Mouse (Mus musculus): ENCODE measurements around the gene Aoc2. TPM values are rescaled to one million over a fixed set of nuclear protein-coding genes. Genes with fewer than 3 reads are reported as not detected.

Aoc2 gene
- polyA plus RNA-seq, 1 experiment from 2014 or later: 1.6 TPM

DNA sequence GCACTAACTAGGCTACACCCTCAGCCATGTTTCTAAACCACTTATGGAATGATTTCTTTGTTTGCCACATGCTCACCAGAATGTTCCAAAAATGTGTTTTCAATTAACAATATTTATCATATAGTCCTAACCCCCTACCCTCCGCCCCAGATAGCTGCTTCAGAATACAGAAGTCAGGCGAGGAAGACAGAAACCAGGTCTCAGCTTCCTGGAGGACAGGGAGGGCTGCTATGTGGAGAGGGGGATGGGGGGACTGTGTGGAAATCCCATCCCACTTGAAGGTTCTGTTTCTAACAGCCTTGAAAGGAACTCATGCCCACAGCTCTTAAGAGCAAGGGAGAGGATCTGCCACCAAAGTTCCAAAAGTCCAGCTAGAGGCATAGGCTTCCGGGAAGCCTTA lies 24.4 kb downstream of the Aoc2 start:
- 84% methylated on average over 3 of the region's 3 CpGs for WGBS
- Histone ChIP-seq H3K4me3 (no peak overlapping the region), H3K27ac (replicated peaks) (no peak overlapping the region), H3K4me1 (peaks cover 8% of the 10 kb centered on the region; the same call in 1 of the 2 replicates), H3K36me3 (no peaks in the 10 kb centered on the region), H3K27me3 (ENCODE audit: low read depth, poor library complexity, severe bottlenecking) (no peaks in the 10 kb centered on the region), H3K9me3 (replicated peaks) (peaks cover 4% of the 10 kb centered on the region; the same call in 1 of the 2 replicates)
- no peak for DNase-seq (ENCODE audit: low spot score)

DNA sequence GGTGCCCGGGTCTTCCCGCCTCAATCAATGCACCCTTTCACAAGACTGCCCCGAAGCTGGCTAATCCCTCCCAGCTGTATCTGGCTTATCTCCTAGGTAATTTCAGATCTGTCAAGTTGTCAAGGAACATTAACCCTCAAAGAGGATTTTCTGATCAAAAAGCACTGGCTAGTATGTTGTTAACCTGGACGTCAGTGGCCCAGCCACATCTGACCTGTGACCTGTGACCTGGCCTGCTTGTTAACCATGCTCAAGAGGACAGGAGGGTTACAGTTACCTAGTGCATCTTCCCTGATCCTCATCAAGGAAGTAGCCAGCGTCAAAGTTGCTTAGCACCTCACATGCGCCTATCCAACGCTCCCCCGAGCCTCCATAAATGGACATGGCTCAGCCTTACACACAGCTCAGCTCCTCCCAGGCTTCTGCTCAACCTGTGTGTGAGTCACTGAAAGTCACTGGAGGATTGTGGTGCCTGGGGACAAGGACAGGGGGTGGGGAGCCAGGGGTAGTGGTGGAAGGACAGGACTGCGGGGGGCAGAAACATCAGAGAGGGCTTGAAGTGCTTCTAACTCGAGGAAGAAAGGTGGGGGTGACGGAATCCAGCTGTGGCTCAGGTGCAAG lies 26.3 kb downstream of the Aoc2 start:
- H3K27ac ChIP-seq (replicated peaks): no peak overlapping the region
- H3K9me3 ChIP-seq (replicated peaks): peaks cover 4% of the 10 kb centered on the region; the same call in 1 of the 2 replicates
- no peak overlapping the region for H3K4me3 ChIP-seq
- H3K36me3 ChIP-seq: no peaks in the 10 kb centered on the region
- peaks cover 12% of the 10 kb centered on the region; the same call in 1 of the 2 replicates for H3K4me1 ChIP-seq
- H3K27me3 ChIP-seq (ENCODE audit: low read depth, poor library complexity, severe bottlenecking): no peaks in the 10 kb centered on the region
- DNase-seq (ENCODE audit: low spot score): no peak
- 64% methylated on average over 11 of the region's 11 CpGs for WGBS

GRCm38 (mm10) chr11:101351721-101352111 lies 26.9 kb downstream of the Aoc2 start:
- Histone ChIP-seq H3K4me1 (peaks cover 12% of the 10 kb centered on the region; the same call in 1 of the 2 replicates), H3K27ac (replicated peaks) (no peak overlapping the region), H3K9me3 (replicated peaks) (peaks cover 4% of the 10 kb centered on the region; the same call in 1 of the 2 replicates), H3K4me3 (no peak overlapping the region), H3K27me3 (ENCODE audit: low read depth, poor library complexity, severe bottlenecking) (no peaks in the 10 kb centered on the region), H3K36me3 (no peaks in the 10 kb centered on the region)
- 74% methylated on average over 3 of the region's 3 CpGs for WGBS
- DNase-seq (ENCODE audit: low spot score): no peak

- H3K27ac ChIP-seq (replicated peaks): no peak overlapping the region
- H3K4me3 ChIP-seq: no peak overlapping the region
- H3K9me3 ChIP-seq (replicated peaks): peaks cover 4% of the 10 kb centered on the region; the same call in 1 of the 2 replicates
- no peaks in the 10 kb centered on the region for H3K36me3 ChIP-seq
- 89% methylated on average over 12 of the region's 12 CpGs for WGBS
- no peak for DNase-seq (ENCODE audit: low spot score)
- H3K4me1 ChIP-seq: peaks cover 12% of the 10 kb centered on the region; the same call in 1 of the 2 replicates
- no peaks in the 10 kb centered on the region for H3K27me3 ChIP-seq (ENCODE audit: low read depth, poor library complexity, severe bottlenecking)
Observed at GRCm38 (mm10) chr11:101353436-101353835, 28.6 kb downstream of the Aoc2 start.

- H3K9me3 ChIP-seq (replicated peaks): peaks cover 4% of the 10 kb centered on the region; the same call in 1 of the 2 replicates
- DNase-seq (ENCODE audit: low spot score): no peak
- H3K27me3 ChIP-seq (ENCODE audit: low read depth, poor library complexity, severe bottlenecking): no peaks in the 10 kb centered on the region
- H3K4me1 ChIP-seq: peaks cover 12% of the 10 kb centered on the region; the same call in 1 of the 2 replicates
- H3K27ac ChIP-seq (replicated peaks): no peak overlapping the region
- H3K36me3 ChIP-seq: no peaks in the 10 kb centered on the region
- no peak overlapping the region for H3K4me3 ChIP-seq
- WGBS: 89% methylated on average over 5 of the region's 5 CpGs
Observed at GRCm38 (mm10) chr11:101354438-101355010, 29.7 kb downstream of the Aoc2 start.

GRCm38 (mm10) chr11:101355916-101356315 lies 31.1 kb downstream of the Aoc2 start:
- no peak for DNase-seq (ENCODE audit: low spot score)

DNA sequence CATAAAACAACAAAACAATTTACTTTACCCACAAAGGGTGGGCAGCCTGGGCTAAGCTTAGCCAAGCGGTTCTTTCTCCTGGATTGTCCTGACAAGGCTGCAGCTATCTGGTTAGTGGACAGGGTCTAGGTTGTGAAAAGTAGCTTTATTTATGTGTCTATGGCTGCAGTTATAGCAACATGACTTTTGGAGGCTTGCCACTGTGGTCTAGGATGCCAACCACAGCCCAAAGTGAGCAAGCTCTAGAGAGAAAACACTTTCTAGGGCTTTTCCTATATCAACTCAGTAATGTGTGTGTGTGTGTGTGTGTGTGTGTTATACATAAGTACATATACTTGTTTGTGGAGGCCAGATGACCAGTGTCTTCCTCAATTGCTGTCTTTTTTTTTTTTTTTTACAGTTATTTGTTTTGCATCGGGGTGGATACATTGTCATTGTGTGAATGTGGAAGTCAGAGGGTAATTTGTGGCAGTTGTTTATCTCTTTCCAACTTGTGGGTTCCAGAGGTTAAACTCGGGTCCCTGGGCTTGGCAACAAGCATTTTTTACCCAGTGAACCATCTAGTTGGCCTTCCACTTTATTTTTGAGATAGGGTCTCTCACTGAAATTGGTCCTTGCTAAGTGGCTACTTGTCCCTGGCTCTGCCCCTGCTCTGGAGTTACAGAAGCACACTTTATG lies 32.8 kb downstream of the Aoc2 start:
- Histone ChIP-seq H3K36me3 (no peaks in the 10 kb centered on the region), H3K27me3 (ENCODE audit: low read depth, poor library complexity, severe bottlenecking) (no peaks in the 10 kb centered on the region), H3K4me1 (0 out of 2 replicates have a peak, but pooled peaks cover 3% of the 10 kb centered on the region), H3K27ac (replicated peaks) (no peak overlapping the region), H3K4me3 (no peak overlapping the region), H3K9me3 (replicated peaks) (no peaks in the 10 kb centered on the region)
- no peak for DNase-seq (ENCODE audit: low spot score)
- 87% methylated on average over 3 of the region's 3 CpGs for WGBS

More at GRCm38 (mm10) chr11:101355916-101356315, 31.1 kb downstream of the Aoc2 start:
- no peak overlapping the region for H3K4me3 ChIP-seq
- 88% methylated on average over 2 of the region's 2 CpGs for WGBS
- H3K36me3 ChIP-seq: no peaks in the 10 kb centered on the region
- H3K9me3 ChIP-seq (replicated peaks): no peaks in the 10 kb centered on the region
- no peaks in the 10 kb centered on the region for H3K27me3 ChIP-seq (ENCODE audit: low read depth, poor library complexity, severe bottlenecking)
- no peak overlapping the region for H3K27ac ChIP-seq (replicated peaks)
- H3K4me1 ChIP-seq: peaks cover 11% of the 10 kb centered on the region; the same call in 1 of the 2 replicates

- WGBS: 79% methylated on average over 9 of the region's 9 CpGs
- no peak overlapping the region for H3K27ac ChIP-seq (replicated peaks)
Observed at GRCm38 (mm10) chr11:101359776-101360175, 34.9 kb downstream of the Aoc2 start.

GRCm38 (mm10) chr11:101360651-101361113 lies 35.8 kb downstream of the Aoc2 start:
- H3K27me3 ChIP-seq (ENCODE audit: low read depth, poor library complexity, severe bottlenecking): no peaks in the 10 kb centered on the region
- no peaks in the 10 kb centered on the region for H3K4me1 ChIP-seq
- no peaks in the 10 kb centered on the region for H3K9me3 ChIP-seq (replicated peaks)
- H3K36me3 ChIP-seq: no peaks in the 10 kb centered on the region
- H3K27ac ChIP-seq (replicated peaks): no peak overlapping the region
- H3K4me3 ChIP-seq: no peak overlapping the region
- no peak for DNase-seq (ENCODE audit: low spot score)
- WGBS: 69% methylated on average over 3 of the region's 3 CpGs

More at GRCm38 (mm10) chr11:101359776-101360175, 34.9 kb downstream of the Aoc2 start:
- no peaks in the 10 kb centered on the region for H3K27me3 ChIP-seq (ENCODE audit: low read depth, poor library complexity, severe bottlenecking)
- H3K36me3 ChIP-seq: no peaks in the 10 kb centered on the region
- H3K4me1 ChIP-seq: 0 out of 2 replicates have a peak, but pooled peaks cover 3% of the 10 kb centered on the region
- H3K9me3 ChIP-seq (replicated peaks): no peaks in the 10 kb centered on the region
- no peak overlapping the region for H3K4me3 ChIP-seq
- DNase-seq (ENCODE audit: low spot score): no peak

DNA sequence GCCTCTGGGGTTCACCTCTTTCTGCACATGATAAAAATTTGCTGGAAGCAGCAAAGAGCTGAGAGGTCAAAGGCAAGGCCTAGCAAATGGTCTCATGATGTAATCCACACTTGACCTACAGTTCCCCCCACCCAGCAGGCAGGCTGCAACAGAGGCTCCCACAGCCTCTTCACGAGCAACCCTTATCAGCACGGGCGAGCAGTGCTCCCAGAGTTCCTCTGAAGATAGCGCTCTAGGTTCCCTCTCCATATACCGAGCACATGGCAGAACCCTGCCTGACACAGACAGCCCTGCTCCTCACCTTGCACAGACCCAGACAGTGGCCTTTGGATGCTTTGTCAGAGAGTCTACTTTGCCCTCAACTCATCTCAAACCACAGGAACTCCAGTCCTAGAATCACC lies 39.7 kb downstream of the Aoc2 start:
- H3K4me3 ChIP-seq: no peak overlapping the region
- DNase-seq (ENCODE audit: low spot score): no peak
- H3K36me3 ChIP-seq: no peaks in the 10 kb centered on the region
- no peaks in the 10 kb centered on the region for H3K4me1 ChIP-seq
- 78% methylated on average over 5 of the region's 5 CpGs for WGBS
- no peaks in the 10 kb centered on the region for H3K27me3 ChIP-seq (ENCODE audit: low read depth, poor library complexity, severe bottlenecking)
- no peaks in the 10 kb centered on the region for H3K9me3 ChIP-seq (replicated peaks)
- no peak overlapping the region for H3K27ac ChIP-seq (replicated peaks)

GRCm38 (mm10) chr11:101367326-101367935 lies 42.6 kb downstream of the Aoc2 start, which contains the start of gene G6pc:
Gene G6pc, plus strand, starts transcription at chr11:101367561.
- Histone ChIP-seq H3K27me3 (ENCODE audit: low read depth, poor library complexity, severe bottlenecking) (no peaks in the 10 kb centered on the region), H3K4me1 (no peaks in the 10 kb centered on the region), H3K9me3 (replicated peaks) (no peaks in the 10 kb centered on the region), H3K4me3 (no peak within 1 kb of the TSS), H3K27ac (replicated peaks) (no peak within 1 kb of the TSS), H3K36me3 (no peaks in the 10 kb centered on the region)
- DNase-seq (ENCODE audit: low spot score): no peak
- WGBS: 91% methylated on average over 8 of the region's 8 CpGs

DNA sequence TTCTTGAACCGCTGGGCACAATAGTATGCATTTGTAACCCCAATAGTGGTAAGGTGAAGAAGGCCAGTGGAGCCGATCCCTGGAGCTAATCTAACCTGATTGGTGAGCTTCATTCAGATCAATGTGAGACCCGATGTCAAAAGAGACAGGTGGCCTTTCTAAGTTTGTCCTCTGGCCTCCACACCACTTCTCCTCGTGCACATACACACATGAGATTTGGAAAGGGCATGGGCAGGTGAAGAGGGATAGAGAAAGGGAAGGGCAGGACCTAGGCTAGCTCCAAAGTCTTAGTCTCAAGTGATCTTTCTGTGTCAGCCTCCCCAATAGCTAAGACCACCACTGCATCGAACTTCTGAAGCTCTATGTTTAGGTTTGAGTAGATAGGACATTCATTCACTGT lies 45.3 kb downstream of the Aoc2 start:
- no peak for DNase-seq (ENCODE audit: low spot score)
- Histone ChIP-seq H3K27me3 (ENCODE audit: low read depth, poor library complexity, severe bottlenecking) (no peaks in the 10 kb centered on the region), H3K4me1 (no peaks in the 10 kb centered on the region), H3K4me3 (no peak overlapping the region), H3K27ac (replicated peaks) (no peak overlapping the region), H3K9me3 (replicated peaks) (no peaks in the 10 kb centered on the region), H3K36me3 (no peaks in the 10 kb centered on the region)
- WGBS: 81% methylated on average over 5 of the region's 5 CpGs
